Mouse (Mus musculus): ENCODE results near the gene Mapk6. TPM values are rescaled to one million over a fixed set of nuclear protein-coding genes. Genes with fewer than 3 reads are reported as not detected.
A peak's percentile ranks its signal among the peaks of the same experiment; 100 is the strongest.

Mapk6 gene
- polyA plus RNA-seq, 1 experiment: 11.5 TPM

GRCm38 (mm10) chr9:75409031-75409851 is 564 bp downstream of the Mapk6 start:
- Histone ChIP-seq H3K4me1 (ENCODE audit: control insufficient read depth, insufficient read depth, low read length) (peaks cover 2% of the 10 kb centered on the region; the same call in 1 of the 2 replicates), H3K36me3 (ENCODE audit: control insufficient read depth, insufficient read depth, low read length) (no peaks in the 10 kb centered on the region), H3K27me3 (replicated peaks; ENCODE audit: control insufficient read depth, insufficient read depth, low read length) (no peaks in the 10 kb centered on the region), H3K4me3 (ENCODE audit: insufficient read depth, low read depth, low read length) (peak overlapping the region; percentile 81), H3K27ac (ENCODE audit: insufficient read depth, low read depth, low read length) (peak overlapping the region; percentile 92)
- TF ChIP-seq CTCF (conservative IDR thresholded peaks at IDR 0.05; ENCODE audit: insufficient read depth, insufficient read length, low read depth, low read length): no peak
- no peak for TF ChIP-seq POLR2A (IDR thresholded peaks at IDR 0.05; ENCODE audit: low read depth, low read length)
- peak; percentile 91 for DNase-seq
- WGBS: under 1% methylated on average over 90 of the region's 90 CpGs

DNA sequence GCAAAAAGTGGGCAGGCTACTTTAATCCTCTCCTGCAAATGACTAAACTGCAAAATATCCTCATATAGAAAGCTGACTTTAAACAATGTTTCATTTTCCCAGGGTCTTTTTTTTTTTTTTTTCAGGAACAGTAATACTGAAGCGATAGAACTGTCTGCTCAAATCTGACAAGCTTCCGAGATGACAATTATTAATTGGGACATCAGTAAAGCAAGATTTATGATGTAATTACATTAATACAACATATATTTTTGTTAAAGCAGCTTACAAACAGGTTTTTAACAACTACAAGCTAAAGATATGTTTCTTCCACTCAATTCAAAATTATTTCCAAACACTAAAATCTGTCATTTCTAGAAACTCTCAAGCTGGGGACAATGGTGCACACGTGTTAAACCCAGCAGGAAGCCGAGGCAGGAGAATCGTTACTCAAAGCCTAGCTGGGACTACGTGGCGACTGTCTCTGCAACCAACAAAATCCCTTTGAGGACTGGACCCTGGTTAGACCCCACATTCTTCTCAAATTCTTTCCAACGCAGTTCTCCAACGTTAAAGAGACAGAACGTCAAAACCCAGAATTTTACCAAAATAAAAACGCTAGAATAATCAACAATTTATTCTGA is 1.5 kb downstream of the Mapk6 start:
- no peak for TF ChIP-seq CTCF (conservative IDR thresholded peaks at IDR 0.05; ENCODE audit: insufficient read depth, insufficient read length, low read depth, low read length)
- H3K36me3 ChIP-seq (ENCODE audit: control insufficient read depth, insufficient read depth, low read length): no peaks in the 10 kb centered on the region
- H3K27me3 ChIP-seq (replicated peaks; ENCODE audit: control insufficient read depth, insufficient read depth, low read length): no peaks in the 10 kb centered on the region
- no peak for DNase-seq
- peaks cover 2% of the 10 kb centered on the region; the same call in 1 of the 2 replicates for H3K4me1 ChIP-seq (ENCODE audit: control insufficient read depth, insufficient read depth, low read length)
- 17% methylated on average over 11 of the region's 11 CpGs for WGBS
- H3K4me3 ChIP-seq (ENCODE audit: insufficient read depth, low read depth, low read length): peak overlapping the region; percentile 81
- no peak overlapping the region for H3K27ac ChIP-seq (ENCODE audit: insufficient read depth, low read depth, low read length)

DNA sequence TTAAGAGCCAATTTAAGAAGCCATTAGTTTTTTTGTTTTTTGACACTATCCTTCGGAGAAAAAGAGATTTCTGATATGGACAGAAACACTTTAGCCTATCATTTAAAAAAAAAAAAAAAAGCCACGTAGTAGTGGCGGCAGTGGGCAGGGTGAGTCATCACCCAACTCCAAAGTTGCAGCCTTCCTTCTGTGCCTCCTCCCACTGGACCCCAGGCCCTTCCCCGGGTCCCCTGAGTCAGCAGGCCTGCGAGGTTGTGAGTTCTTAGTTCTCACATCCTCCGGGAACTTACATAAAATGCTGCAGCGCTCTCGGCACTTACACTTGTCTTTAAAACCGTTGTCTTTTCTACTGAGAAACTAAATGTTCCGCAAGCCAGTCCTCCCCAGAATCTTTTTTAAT is 2.0 kb downstream of the Mapk6 start:
- no peak for TF ChIP-seq POLR2A (IDR thresholded peaks at IDR 0.05; ENCODE audit: low read depth, low read length)
- no peak for TF ChIP-seq CTCF (conservative IDR thresholded peaks at IDR 0.05; ENCODE audit: insufficient read depth, insufficient read length, low read depth, low read length)
- H3K4me1 ChIP-seq (ENCODE audit: control insufficient read depth, insufficient read depth, low read length): peaks cover 2% of the 10 kb centered on the region; the same call in 1 of the 2 replicates
- H3K4me3 ChIP-seq (ENCODE audit: insufficient read depth, low read depth, low read length): no peak overlapping the region
- WGBS: 23% methylated on average over 10 of the region's 10 CpGs
- no peaks in the 10 kb centered on the region for H3K36me3 ChIP-seq (ENCODE audit: control insufficient read depth, insufficient read depth, low read length)
- no peaks in the 10 kb centered on the region for H3K27me3 ChIP-seq (replicated peaks; ENCODE audit: control insufficient read depth, insufficient read depth, low read length)
- H3K27ac ChIP-seq (ENCODE audit: insufficient read depth, low read depth, low read length): no peak overlapping the region
- peak; percentile 33 for DNase-seq

- DNase-seq: no peak
- H3K4me3 ChIP-seq (ENCODE audit: insufficient read depth, low read depth, low read length): no peak overlapping the region
- WGBS: 71% methylated on average over 2 of the region's 2 CpGs
- peaks cover 2% of the 10 kb centered on the region; the same call in 1 of the 2 replicates for H3K4me1 ChIP-seq (ENCODE audit: control insufficient read depth, insufficient read depth, low read length)
- H3K27me3 ChIP-seq (replicated peaks; ENCODE audit: control insufficient read depth, insufficient read depth, low read length): no peaks in the 10 kb centered on the region
- no peak overlapping the region for H3K27ac ChIP-seq (ENCODE audit: insufficient read depth, low read depth, low read length)
- no peaks in the 10 kb centered on the region for H3K36me3 ChIP-seq (ENCODE audit: control insufficient read depth, insufficient read depth, low read length)
- TF ChIP-seq CTCF (conservative IDR thresholded peaks at IDR 0.05; ENCODE audit: insufficient read depth, insufficient read length, low read depth, low read length) (no peak), POLR2A (IDR thresholded peaks at IDR 0.05; ENCODE audit: low read depth, low read length) (no peak)
Measured at GRCm38 (mm10) chr9:75406121-75406520, 3.7 kb downstream of the Mapk6 start.

GRCm38 (mm10) chr9:75403520-75403919 is 6.3 kb downstream of the Mapk6 start:
- no peak for DNase-seq
- 42% methylated on average over 3 of the region's 3 CpGs for WGBS

GRCm38 (mm10) chr9:75401593-75402504 is 8.0 kb downstream of the Mapk6 start:
- H3K4me1 ChIP-seq (ENCODE audit: control insufficient read depth, insufficient read depth, low read length): no peaks in the 10 kb centered on the region
- H3K36me3 ChIP-seq (ENCODE audit: control insufficient read depth, insufficient read depth, low read length): no peaks in the 10 kb centered on the region
- no peak overlapping the region for H3K4me3 ChIP-seq (ENCODE audit: insufficient read depth, low read depth, low read length)
- no peak for DNase-seq
- 47% methylated on average over 20 of the region's 20 CpGs for WGBS
- no peaks in the 10 kb centered on the region for H3K27me3 ChIP-seq (replicated peaks; ENCODE audit: control insufficient read depth, insufficient read depth, low read length)
- TF ChIP-seq CTCF (conservative IDR thresholded peaks at IDR 0.05; ENCODE audit: insufficient read depth, insufficient read length, low read depth, low read length) (no peak), POLR2A (IDR thresholded peaks at IDR 0.05; ENCODE audit: low read depth, low read length) (no peak)
- no peak overlapping the region for H3K27ac ChIP-seq (ENCODE audit: insufficient read depth, low read depth, low read length)

More at GRCm38 (mm10) chr9:75403520-75403919, 6.3 kb downstream of the Mapk6 start:
- H3K27me3 ChIP-seq (replicated peaks; ENCODE audit: control insufficient read depth, insufficient read depth, low read length): no peaks in the 10 kb centered on the region
- H3K27ac ChIP-seq (ENCODE audit: insufficient read depth, low read depth, low read length): no peak overlapping the region
- H3K4me3 ChIP-seq (ENCODE audit: insufficient read depth, low read depth, low read length): no peak overlapping the region
- TF ChIP-seq CTCF (conservative IDR thresholded peaks at IDR 0.05; ENCODE audit: insufficient read depth, insufficient read length, low read depth, low read length) (no peak), POLR2A (IDR thresholded peaks at IDR 0.05; ENCODE audit: low read depth, low read length) (no peak)
- H3K4me1 ChIP-seq (ENCODE audit: control insufficient read depth, insufficient read depth, low read length): peaks cover 2% of the 10 kb centered on the region; the same call in 1 of the 2 replicates
- no peaks in the 10 kb centered on the region for H3K36me3 ChIP-seq (ENCODE audit: control insufficient read depth, insufficient read depth, low read length)
